Mouse (Mus musculus) monocyte, adult 5-6 weeks (primary cell): ENCODE data around the gene Gm20532. TPM values are rescaled to one million over a fixed set of nuclear protein-coding genes. Genes with fewer than 3 reads are reported as not detected.

Experiments
- ATAC-seq: fragments of 153-309, 156-312 bp; replicated peaks from 2 replicates; pipeline ENCODE4 v1.8.0; 2017; ENCODE audit warnings: mild to moderate bottlenecking; ENCODE audit not compliant: low TSS enrichment, insufficient number of reproducible peaks, severe bottlenecking, poor library complexity, low FRiP score
- total RNA-seq: library from RNA; stranded (forward); fragments of 200-1000, 200-491, 200-594 nt; gene quantifications from 3 replicates; pipeline ENCODE4 v1.2.3, GENCODE M21; 2017

Gm20532 gene
- total RNA-seq, 1 experiment from 2014 or later, result not detected

GRCm38 (mm10) chr2:26571400-26571799 lies 15.0 kb upstream of the Gm20532 start:
- ATAC-seq, result no peak

- ATAC-seq, result no peak
These were observed 14.6 kb upstream of the Gm20532 start for GRCm38 (mm10) chr2:26571826-26572225.

- 0 out of 2 replicates have a peak, but pooled peaks have one; percentile 5 for ATAC-seq
These were observed 13.0 kb upstream of the Gm20532 start for GRCm38 (mm10) chr2:26573396-26573795.

- ATAC-seq, result no peak
These were observed 12.6 kb upstream of the Gm20532 start for GRCm38 (mm10) chr2:26573807-26574206.

- no peak for ATAC-seq
These were observed 11.6 kb upstream of the Gm20532 start for GRCm38 (mm10) chr2:26574862-26575261.

- no peak for ATAC-seq
These were observed 11.1 kb upstream of the Gm20532 start for GRCm38 (mm10) chr2:26575378-26575777.

- no peak for ATAC-seq
These were observed 10.6 kb upstream of the Gm20532 start for GRCm38 (mm10) chr2:26575865-26576264.

GRCm38 (mm10) chr2:26576462-26576861 lies 10.0 kb upstream of the Gm20532 start:
- no peak for ATAC-seq

GRCm38 (mm10) chr2:26578369-26578768 lies 8.1 kb upstream of the Gm20532 start:
- no peak for ATAC-seq

- no peak for ATAC-seq
These were observed 6.7 kb upstream of the Gm20532 start, which contains the start of gene Egfl7 for GRCm38 (mm10) chr2:26579714-26580113. TSS of gene Egfl7 (plus strand) at chr2:26580014.

- no peak for ATAC-seq
These were observed 5.7 kb upstream of the Gm20532 start for GRCm38 (mm10) chr2:26580751-26581150.

- no peak for ATAC-seq
These were observed 4.2 kb upstream of the Gm20532 start for GRCm38 (mm10) chr2:26582203-26582602.

- no peak for ATAC-seq
These were observed 3.7 kb upstream of the Gm20532 start for GRCm38 (mm10) chr2:26582741-26583140.

GRCm38 (mm10) chr2:26583640-26584039 lies 2.8 kb upstream of the Gm20532 start:
- ATAC-seq, result no peak

- ATAC-seq, result no peak
These were observed 726 bp upstream of the Gm20532 start for GRCm38 (mm10) chr2:26585713-26586112.

- ATAC-seq, result 0 out of 2 replicates have a peak, but pooled peaks have one; percentile 4
These were observed 586 bp downstream of the Gm20532 start for GRCm38 (mm10) chr2:26587044-26587405.

- ATAC-seq, result no peak
These were observed 2.1 kb downstream of the Gm20532 start for GRCm38 (mm10) chr2:26588573-26588972.

GRCm38 (mm10) chr2:26589284-26589683 lies 2.8 kb downstream of the Gm20532 start:
- no peak for ATAC-seq

- ATAC-seq, result no peak
These were observed 3.8 kb downstream of the Gm20532 start for GRCm38 (mm10) chr2:26590282-26590681.

GRCm38 (mm10) chr2:26590962-26591361 lies 4.5 kb downstream of the Gm20532 start:
- no peak for ATAC-seq

- no peak for ATAC-seq
These were observed 5.0 kb downstream of the Gm20532 start for GRCm38 (mm10) chr2:26591416-26591815.
